Mouse (Mus musculus) lung, adult 2 months (tissue): ENCODE data around the gene Tbc1d13.

ENCODE experiments used
- CTCF ChIP-seq: fragments of 200-500 bp; IDR thresholded peaks from 2 replicates; pipeline ENCODE4 v1.5.1; 2011; ENCODE audit warnings: mild to moderate bottlenecking, low read length, control low read depth; ENCODE audit not compliant: insufficient read depth
- POLR2A ChIP-seq: fragments of 200-500 bp; IDR thresholded peaks from 2 replicates; pipeline ENCODE4 v1.6.1; 2011; ENCODE audit warnings: low read depth, mild to moderate bottlenecking, control low read depth, low read length, borderline replicate concordance; ENCODE audit errors: extremely low read depth

DNA sequence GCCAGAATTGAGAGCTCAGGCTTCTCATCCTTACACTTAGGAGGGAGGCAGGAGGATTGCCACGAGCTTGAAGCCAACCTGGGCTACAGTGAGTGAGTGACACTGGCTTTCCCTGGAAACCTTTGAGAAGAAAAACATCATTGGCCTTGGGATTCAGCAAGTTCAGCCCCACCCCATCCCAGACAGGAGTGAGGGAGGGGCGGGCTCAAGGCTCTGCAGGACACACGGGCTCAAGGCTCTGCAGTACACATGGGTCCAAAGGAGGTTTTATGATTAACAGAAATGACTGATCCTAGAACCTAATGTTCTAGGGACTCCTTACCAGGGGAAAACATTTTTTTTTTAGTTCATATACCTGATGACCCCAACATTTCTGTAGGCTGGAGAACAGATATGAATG is 50.2 kb downstream of the Tbc1d13 start:
- TF ChIP-seq CTCF (no peak), POLR2A (no peak)
